Mouse (Mus musculus) limb, embryonic 15.5 days (tissue): ENCODE measurements around the gene Nnat. TPM values are rescaled to one million over a fixed set of nuclear protein-coding genes. Genes with fewer than 3 reads are reported as not detected.
A peak's percentile ranks its signal among the peaks of the same experiment; 100 is the strongest.

Source experiments
- ATAC-seq: fragments of 200-750 bp; cut with Nextera tagmentation; 2 replicates; pipeline ENCODE4 v1.8.0; 2017; ENCODE audit warnings: low read depth, moderate TSS enrichment; ENCODE audit not compliant: insufficient number of reproducible peaks, low FRiP score, low TSS enrichment
- H3K27ac ChIP-seq: fragments of 300-500 bp; sonication (generic); 2 replicates; pipeline ENCODE4 v1.5.1; 2015; ENCODE audit warnings: moderate library complexity, mild to moderate bottlenecking, inconsistent platforms
- H3K27me3 ChIP-seq: fragments of 300-500 bp; sonication (generic); 2 replicates; pipeline ENCODE4 v1.6.1; 2015; ENCODE audit warnings: inconsistent platforms
- H3K36me3 ChIP-seq: fragments of 300-500 bp; sonication (generic); 2 replicates; pipeline ENCODE4 v1.6.1; 2015; ENCODE audit warnings: inconsistent platforms
- H3K4me1 ChIP-seq: fragments of 300-500 bp; sonication (generic); 2 replicates; pipeline ENCODE4 v1.6.1; 2015; ENCODE audit warnings: inconsistent platforms
- H3K4me2 ChIP-seq: fragments of 300-500 bp; sonication (generic); 2 replicates; pipeline ENCODE4 v1.6.1; 2015; ENCODE audit warnings: mild to moderate bottlenecking, inconsistent platforms
- H3K4me3 ChIP-seq: fragments of 300-500 bp; sonication (generic); 2 replicates; pipeline ENCODE4 v1.5.1; 2015; ENCODE audit warnings: mild to moderate bottlenecking, inconsistent platforms
- H3K9ac ChIP-seq: fragments of 300-500 bp; sonication (generic); 2 replicates; pipeline ENCODE4 v1.6.1; 2015; ENCODE audit warnings: inconsistent platforms
- H3K9me3 ChIP-seq: fragments of 300-500 bp; sonication (generic); 2 replicates; pipeline ENCODE4 v1.6.1; 2016; ENCODE audit warnings: inconsistent platforms
- WGBS: fragments of 180-500 bp; shearing (Covaris S2); methylation state at CpG from one replicate; pipeline ENCODE4 v1.1.7; 2015; 5-methylcytosine and 5-hydroxymethylcytosine counted together
- polyA plus RNA-seq: library from polyadenylated mRNA; unstranded; fragments of >200 nt; fragmentation: Nextera tagmentation; extraction: Ambion mirVana; gene quantifications from 2 replicates; pipeline ENCODE4 v1.2.1, GENCODE M21; 2015

Nnat gene
- polyA plus RNA-seq, 1 experiment from 2014 or later = 285 TPM

DNA sequence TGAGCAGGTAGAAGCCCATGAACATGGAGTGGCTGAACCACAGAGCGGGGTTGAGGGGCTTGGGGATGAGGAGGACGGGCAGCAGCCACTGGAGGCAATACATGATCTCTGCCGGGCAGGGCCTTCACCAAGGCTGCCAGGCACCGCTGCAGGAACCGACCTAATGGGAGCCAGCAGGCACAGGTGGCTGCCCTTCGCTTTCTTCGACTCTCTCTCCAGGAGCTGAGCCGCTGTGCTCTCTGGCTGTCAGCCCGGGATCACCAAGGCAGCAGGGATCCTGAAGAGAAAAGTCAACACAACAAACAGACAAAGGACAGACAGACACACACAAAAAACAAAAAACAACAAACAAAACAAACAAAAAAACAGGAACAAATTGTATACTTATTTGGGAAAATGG lies 1.8 kb upstream of the Nnat start:
- peaks cover 55% of the 10 kb centered on the region for H3K4me1 ChIP-seq

DNA sequence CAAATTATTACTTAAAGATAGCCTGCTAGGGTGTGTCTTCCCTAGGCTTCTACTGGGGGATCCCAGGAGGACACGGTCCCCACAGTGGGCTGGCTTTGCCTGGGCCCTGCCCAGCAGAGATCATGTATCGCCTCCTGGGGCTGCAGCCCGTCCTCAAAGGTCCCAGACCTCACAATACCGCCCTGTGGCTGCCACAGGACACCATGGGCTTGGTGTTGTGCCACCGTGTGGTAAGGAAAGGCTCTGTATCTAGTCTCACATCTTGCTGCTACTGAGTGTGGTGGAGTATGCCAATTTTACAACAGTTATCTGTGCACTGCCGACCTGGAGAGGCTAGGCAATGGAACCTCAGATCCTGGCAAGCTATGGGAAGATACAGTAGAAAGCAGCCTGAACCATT lies 1.4 kb upstream of the Nnat start:
- Histone ChIP-seq H3K27me3 (no peaks in the 10 kb centered on the region), H3K36me3 (peaks cover 62% of the 10 kb centered on the region), H3K4me3 (no peak overlapping the region), H3K4me1 (peaks cover 53% of the 10 kb centered on the region), H3K9ac (no peak overlapping the region), H3K9me3 (peaks cover 25% of the 10 kb centered on the region; the same call in 1 of the 2 replicates), H3K4me2 (no peak overlapping the region), H3K27ac (no peak overlapping the region)
- ATAC-seq = no peak
- 60% methylated on average over 6 of the region's 6 CpGs for WGBS

More for the DNA sequence above, 1.8 kb upstream of the Nnat start:
- Histone ChIP-seq H3K27ac (no peak overlapping the region), H3K36me3 (peaks cover 58% of the 10 kb centered on the region), H3K27me3 (no peaks in the 10 kb centered on the region), H3K4me2 (no peak overlapping the region), H3K4me3 (no peak overlapping the region), H3K9ac (no peak overlapping the region), H3K9me3 (peaks cover 25% of the 10 kb centered on the region; the same call in 1 of the 2 replicates)
- WGBS = 69% methylated on average over 9 of the region's 9 CpGs
- ATAC-seq = no peak

DNA sequence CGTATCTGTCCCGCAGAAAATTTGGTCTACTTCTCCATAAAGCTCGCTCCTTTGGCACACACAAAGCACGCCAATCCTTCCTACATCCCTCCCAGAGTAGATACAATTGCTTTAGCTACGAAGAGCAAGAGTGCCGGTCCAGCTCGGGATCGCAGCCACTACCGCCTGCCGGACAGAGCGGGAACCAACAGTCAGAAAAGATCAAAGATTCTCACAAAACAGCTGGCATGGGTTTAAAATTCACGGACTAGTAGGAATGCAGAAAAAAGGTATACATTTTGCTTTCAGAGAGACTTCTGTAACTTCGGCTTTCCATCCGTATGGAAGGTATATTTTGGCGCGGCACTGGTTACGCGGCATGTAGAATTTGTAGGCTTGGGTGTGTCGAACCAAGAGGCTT lies 438 bp upstream of the Nnat start:
- Histone ChIP-seq H3K9ac (no peak overlapping the region), H3K4me2 (peak overlapping the region; percentile 67), H3K36me3 (peaks cover 68% of the 10 kb centered on the region), H3K4me3 (peak overlapping the region; percentile 46), H3K27ac (0 out of 2 replicates have a peak overlapping the region, but pooled peaks have one; percentile 50), H3K4me1 (peaks cover 46% of the 10 kb centered on the region), H3K9me3 (peaks cover 25% of the 10 kb centered on the region; the same call in 1 of the 2 replicates), H3K27me3 (no peaks in the 10 kb centered on the region)
- ATAC-seq = no peak
- 54% methylated on average over 19 of the region's 19 CpGs for WGBS

DNA sequence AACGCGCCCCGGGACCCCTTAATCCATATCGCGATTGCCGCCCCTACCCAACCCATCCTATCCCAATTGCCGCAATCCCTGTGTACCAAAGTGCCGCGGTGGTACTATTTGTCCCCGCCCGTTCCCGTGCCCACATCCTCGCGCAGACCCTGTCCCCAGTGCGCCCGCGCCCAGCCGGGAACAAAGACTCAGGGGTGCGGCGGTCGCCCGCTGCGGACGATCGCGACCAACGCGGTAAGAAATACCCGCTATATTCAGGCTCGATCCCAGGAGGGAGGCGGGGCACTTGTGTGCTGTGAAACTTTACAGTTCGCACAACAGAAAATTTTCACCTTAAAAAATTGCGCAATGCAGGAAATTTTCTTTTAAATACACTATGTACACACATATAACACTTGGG lies 424 bp downstream of the Nnat start:
- ATAC-seq = no peak
- Histone ChIP-seq H3K27ac (peak overlapping the region; percentile 40), H3K36me3 (peaks cover 68% of the 10 kb centered on the region), H3K9me3 (peaks cover 25% of the 10 kb centered on the region; the same call in 1 of the 2 replicates), H3K4me3 (peak overlapping the region; percentile 46), H3K4me2 (peak overlapping the region; percentile 67), H3K27me3 (no peaks in the 10 kb centered on the region), H3K4me1 (peaks cover 47% of the 10 kb centered on the region), H3K9ac (peak overlapping the region; percentile 28; the same call in 1 of the 2 replicates)
- WGBS = 59% methylated on average over 33 of the region's 33 CpGs

DNA sequence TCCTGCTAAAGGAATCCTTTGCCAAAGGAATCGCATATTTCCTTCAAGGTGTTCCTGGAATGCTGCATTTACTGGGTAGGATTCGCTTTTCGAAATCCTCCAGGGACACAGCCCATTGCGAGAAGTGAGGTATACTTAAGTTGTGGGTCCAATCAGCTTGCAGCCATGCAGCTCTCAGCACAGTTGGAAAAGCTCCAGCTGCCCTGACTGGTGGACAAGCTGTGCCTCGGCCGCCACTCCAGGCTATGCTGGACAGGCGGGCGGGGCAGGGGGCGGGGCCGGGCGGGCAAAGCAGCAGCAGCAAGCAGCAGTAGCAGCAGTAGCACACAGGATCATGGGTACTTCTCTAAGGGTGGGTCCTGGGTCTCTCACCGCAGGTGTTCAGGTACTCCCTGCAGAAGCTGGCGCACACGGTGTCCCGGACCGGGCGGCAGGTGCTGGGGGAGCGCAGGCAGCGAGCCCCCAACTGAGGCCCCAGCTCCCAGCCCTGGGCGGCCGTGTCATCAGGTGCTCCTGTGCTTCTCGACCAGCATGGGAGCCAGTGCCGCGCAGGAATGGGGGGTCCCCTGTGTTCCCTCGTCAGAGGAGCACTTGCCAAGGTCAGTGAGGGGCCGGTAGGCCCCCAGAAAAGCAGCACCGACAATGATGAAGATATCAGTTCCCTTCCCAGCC lies 1.4 kb downstream of the Nnat start:
- Histone ChIP-seq H3K36me3 (peaks cover 68% of the 10 kb centered on the region), H3K9me3 (peaks cover 25% of the 10 kb centered on the region; the same call in 1 of the 2 replicates), H3K4me3 (peak overlapping the region; percentile 46), H3K27me3 (no peaks in the 10 kb centered on the region), H3K27ac (no peak overlapping the region), H3K9ac (no peak overlapping the region), H3K4me2 (peak overlapping the region; percentile 42), H3K4me1 (peaks cover 40% of the 10 kb centered on the region)
- ATAC-seq = peak; percentile 42; the same call in 1 of the 2 replicates
- 50% methylated on average over 26 of the region's 27 CpGs for WGBS

DNA sequence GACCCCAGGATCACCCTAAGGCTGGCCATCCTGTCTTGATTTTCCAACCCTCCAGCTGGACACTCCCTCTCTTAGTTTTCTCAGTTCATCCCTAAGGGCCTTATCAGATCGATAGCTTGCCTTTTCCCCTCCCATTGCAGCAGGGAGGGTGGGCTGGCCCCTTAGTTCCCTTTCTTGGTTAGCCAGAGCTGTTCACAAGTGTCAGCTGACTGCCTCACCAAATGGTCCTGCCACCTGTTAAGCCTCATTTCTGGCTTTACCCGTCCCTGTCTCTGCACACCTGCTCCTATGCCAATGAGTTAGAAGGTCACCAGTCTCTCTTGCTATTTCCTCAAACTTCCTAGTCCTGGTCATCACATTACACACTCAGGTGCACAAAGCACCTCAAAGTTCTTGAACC lies 3.2 kb downstream of the Nnat start:
- H3K4me3 ChIP-seq = no peak overlapping the region

DNA sequence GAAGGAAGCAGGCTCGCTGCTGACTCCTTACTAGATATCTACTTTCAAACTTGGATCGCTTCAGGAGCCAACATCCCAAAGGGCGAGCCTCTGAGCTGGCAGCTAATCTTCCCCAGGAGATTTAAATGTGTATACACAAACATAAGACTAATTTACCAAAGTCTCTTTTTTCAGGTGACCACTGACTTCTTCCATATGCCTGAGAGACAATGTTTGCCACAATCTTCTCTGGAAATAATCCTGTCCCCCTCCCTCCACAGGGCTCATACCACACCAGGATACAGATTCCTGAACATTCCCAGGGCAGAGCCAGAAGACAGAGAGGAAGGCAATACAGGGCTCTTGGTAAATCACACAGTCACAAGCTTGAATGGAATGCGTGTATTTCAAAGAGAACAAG lies 4.8 kb downstream of the Nnat start:
- Histone ChIP-seq H3K9ac (no peak overlapping the region), H3K27ac (no peak overlapping the region), H3K4me1 (peaks cover 31% of the 10 kb centered on the region), H3K27me3 (no peaks in the 10 kb centered on the region), H3K9me3 (peaks cover 16% of the 10 kb centered on the region; the same call in 1 of the 2 replicates), H3K4me2 (peak overlapping the region; percentile 64; the same call in 1 of the 2 replicates), H3K4me3 (peak overlapping the region; percentile 93; the same call in 1 of the 2 replicates), H3K36me3 (peaks cover 38% of the 10 kb centered on the region)
- ATAC-seq = no peak
- WGBS = 67% methylated on average over 4 of the region's 4 CpGs

More for the DNA sequence above, 3.2 kb downstream of the Nnat start:
- H3K27me3 ChIP-seq = no peaks in the 10 kb centered on the region
- ATAC-seq = no peak
- peaks cover 20% of the 10 kb centered on the region; the same call in 1 of the 2 replicates for H3K9me3 ChIP-seq
- 58% methylated on average over 2 of the region's 2 CpGs for WGBS
- no peak overlapping the region for H3K9ac ChIP-seq
- peaks cover 53% of the 10 kb centered on the region for H3K36me3 ChIP-seq
- no peak overlapping the region for H3K27ac ChIP-seq
- no peak overlapping the region for H3K4me2 ChIP-seq
- peaks cover 35% of the 10 kb centered on the region for H3K4me1 ChIP-seq

DNA sequence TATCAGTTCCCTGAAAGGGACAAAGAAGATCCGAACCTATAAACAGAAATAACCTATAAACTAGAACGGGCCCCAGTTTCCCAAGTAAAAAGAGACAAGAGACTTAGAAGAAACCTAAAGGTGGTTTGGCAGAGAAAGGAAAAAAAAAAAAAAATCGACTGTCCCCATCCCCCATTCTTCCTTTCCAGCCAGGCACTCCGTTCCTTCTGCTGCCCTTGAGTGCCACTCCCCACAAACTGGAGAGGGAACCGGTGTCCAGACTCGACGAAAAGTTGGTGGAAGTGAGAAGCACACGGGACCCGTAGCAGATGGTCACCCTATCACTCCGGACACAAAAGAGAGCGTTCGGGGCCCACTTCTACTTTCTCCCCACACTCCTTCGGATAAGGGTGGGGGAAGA lies 5.6 kb downstream of the Nnat start:
- peaks cover 31% of the 10 kb centered on the region for H3K36me3 ChIP-seq
- H3K9ac ChIP-seq = peak overlapping the region; percentile 94
- peaks cover 31% of the 10 kb centered on the region for H3K4me1 ChIP-seq
- no peaks in the 10 kb centered on the region for H3K27me3 ChIP-seq
- ATAC-seq = no peak
- peaks cover 12% of the 10 kb centered on the region; the same call in 1 of the 2 replicates for H3K9me3 ChIP-seq
- peak overlapping the region; percentile 93 for H3K4me3 ChIP-seq
- peak overlapping the region; percentile 64 for H3K4me2 ChIP-seq
- WGBS = 5% methylated on average over 13 of the region's 13 CpGs
- no peak overlapping the region for H3K27ac ChIP-seq

DNA sequence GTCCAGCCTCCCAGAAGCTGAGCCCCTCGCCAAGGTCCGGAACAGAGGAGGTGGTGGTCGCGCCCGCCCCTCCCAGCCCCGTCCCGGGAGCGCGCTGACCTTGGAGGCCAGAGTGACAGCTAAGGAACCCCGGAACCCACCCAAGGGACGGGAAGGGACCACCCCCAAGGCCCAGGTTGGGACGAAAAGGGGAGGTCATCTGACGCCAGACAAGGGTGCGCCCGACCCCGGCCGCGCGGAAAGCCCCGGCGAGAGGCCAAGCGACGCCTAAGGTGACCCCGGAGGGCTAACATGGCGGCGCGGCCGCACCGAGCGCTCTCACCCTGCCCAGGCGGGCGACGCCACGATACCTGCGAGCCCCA lies 6.0 kb downstream of the Nnat start:
- Histone ChIP-seq H3K9me3 (peaks cover 11% of the 10 kb centered on the region; the same call in 1 of the 2 replicates), H3K27me3 (no peaks in the 10 kb centered on the region), H3K36me3 (peaks cover 30% of the 10 kb centered on the region), H3K9ac (peak overlapping the region; percentile 94), H3K4me3 (peak overlapping the region; percentile 93), H3K27ac (peak overlapping the region; percentile 97), H3K4me1 (peaks cover 31% of the 10 kb centered on the region), H3K4me2 (peak overlapping the region; percentile 64)
- no peak for ATAC-seq
- under 1% methylated on average over 35 of the region's 35 CpGs for WGBS

DNA sequence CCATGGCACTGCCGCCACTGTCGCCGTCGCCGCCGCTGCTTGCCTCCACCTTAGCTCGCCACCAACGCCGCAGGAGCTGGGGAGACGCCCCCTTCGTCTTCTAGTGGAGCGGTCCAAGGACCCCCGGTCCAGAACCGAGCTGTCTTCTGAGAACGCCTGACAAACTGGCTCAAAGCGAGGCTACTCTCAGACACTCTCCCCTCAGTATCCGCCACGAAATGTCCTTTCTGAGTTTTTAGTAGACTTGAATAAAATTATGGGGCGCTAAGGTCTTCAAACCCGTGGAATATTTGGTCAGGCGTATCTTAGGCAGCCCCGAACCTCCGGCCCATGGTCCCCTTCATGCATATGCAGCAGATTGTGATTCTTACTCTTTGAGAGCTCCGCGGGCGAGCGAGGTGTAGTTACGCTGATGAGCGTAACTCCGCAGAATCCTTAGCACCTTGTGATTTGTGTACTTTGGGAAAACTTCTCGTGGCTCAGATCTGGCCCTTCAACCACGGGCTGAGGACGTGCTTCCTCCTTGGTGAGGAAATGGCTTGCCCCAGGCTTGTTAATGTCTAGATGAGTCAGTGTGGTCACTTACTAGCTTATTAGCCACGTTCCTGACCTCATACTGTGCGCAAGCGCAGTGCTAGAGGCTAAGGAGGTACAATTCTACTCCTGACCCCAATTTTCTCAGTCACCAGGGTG lies 6.5 kb downstream of the Nnat start:
- Histone ChIP-seq H3K4me2 (peak overlapping the region; percentile 64), H3K4me3 (peak overlapping the region; percentile 93), H3K36me3 (peaks cover 25% of the 10 kb centered on the region), H3K4me1 (peaks cover 26% of the 10 kb centered on the region), H3K27me3 (no peaks in the 10 kb centered on the region), H3K9ac (peak overlapping the region; percentile 94), H3K27ac (peak overlapping the region; percentile 97), H3K9me3 (peaks cover 9% of the 10 kb centered on the region; the same call in 1 of the 2 replicates)
- under 1% methylated on average over 36 of the region's 36 CpGs for WGBS
- ATAC-seq = peak; percentile 74

DNA sequence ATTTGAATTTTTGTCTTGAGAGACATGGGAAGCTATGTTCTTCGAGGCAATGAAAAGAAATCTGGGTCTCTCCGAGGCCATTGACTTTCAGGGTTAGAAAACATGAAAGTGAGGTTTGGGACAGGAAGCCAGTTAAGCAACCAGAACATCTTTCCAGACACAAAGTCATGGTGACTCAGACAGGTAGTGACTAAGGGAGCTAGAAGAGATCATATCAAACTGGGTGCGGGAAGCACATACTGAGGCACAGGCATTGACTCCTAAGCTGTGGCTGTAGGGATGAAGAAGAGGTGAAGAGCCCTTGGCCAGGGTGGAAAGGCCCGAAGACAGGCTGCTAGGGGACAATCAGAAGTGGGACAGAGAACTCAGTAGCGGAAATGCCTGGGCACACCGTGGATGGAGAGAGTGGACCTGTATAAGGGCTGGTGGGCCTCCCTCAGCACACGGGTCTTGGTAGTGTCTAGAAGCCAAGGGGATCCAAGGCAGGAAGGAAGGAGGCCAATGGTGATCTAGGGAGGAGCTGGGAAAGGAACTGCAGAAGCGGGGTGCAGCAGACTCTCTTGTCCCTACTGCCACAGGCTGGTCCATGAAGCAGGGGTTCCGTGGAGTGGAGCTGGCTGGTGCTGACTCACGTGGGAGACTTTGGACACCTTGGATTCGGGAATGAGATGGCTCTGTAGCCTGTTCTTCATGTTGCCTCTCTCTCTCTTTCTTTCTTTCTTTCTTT lies 7.5 kb downstream of the Nnat start:
- 84% methylated on average over 11 of the region's 11 CpGs for WGBS
- no peak overlapping the region for H3K9ac ChIP-seq
- ATAC-seq = no peak
- H3K27me3 ChIP-seq = no peaks in the 10 kb centered on the region
- H3K4me3 ChIP-seq = peak overlapping the region; percentile 93
- peaks cover 20% of the 10 kb centered on the region for H3K4me1 ChIP-seq
- H3K36me3 ChIP-seq = peaks cover 15% of the 10 kb centered on the region; the same call in 1 of the 2 replicates
- no peak overlapping the region for H3K27ac ChIP-seq
- H3K4me2 ChIP-seq = peak overlapping the region; percentile 64
- peaks cover 5% of the 10 kb centered on the region; the same call in 1 of the 2 replicates for H3K9me3 ChIP-seq
